Mouse (Mus musculus) adrenal gland, postnatal 10 days (tissue): ENCODE results near the gene Creb3l2. TPM values are rescaled to one million over a fixed set of nuclear protein-coding genes. Genes with fewer than 3 reads are reported as not detected.

Experiments
- DNase-seq: peaks from one replicate; pipeline ENCODE4 v3.0.0; 2021; ENCODE audit warnings: mixed read lengths
- total RNA-seq, 2 experiments: library from RNA; stranded (reverse); gene quantifications; 2 replicates each; pipeline ENCODE4 v1.2.3; 2021

Creb3l2 gene
- total RNA-seq, 2 experiments from 2014 or later = 42.8 to 46.2 TPM

DNA sequence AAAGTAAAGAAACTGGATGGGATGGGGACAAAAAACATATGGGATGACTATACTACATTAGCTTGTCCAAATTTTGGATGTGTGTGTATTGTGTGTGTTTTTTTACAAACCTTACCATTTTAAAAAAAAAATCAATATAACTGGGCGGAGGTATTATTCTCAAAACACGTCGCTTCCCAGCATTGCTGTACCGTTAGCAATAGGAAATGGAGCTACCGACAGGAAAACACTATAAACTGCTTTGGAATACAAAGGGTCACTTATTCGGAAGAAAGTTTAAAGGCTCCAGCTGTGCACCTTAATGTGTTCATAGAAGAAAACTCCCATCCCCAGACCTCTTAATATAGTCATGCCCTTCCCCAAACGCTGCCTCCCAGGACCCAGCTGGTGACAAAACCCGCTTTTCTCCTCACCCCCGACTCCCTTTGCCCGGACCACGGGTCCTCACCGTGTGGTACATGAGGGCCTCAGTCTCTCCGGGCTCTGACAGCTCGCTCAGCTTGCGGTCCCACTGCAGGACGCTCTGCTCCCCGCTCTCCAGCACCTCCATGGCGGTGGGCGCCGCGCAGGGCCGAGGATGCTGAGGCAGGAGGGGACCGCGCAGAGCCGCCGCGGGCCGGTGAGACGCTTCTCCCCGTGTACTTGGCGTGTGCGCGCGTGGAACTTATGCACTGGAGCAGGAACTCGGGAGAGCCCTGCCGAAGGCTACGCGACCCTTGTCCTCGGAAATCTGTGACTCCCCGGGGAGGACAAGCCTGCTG is 515 bp downstream of the Creb3l2 start:
- DNase-seq = peak; percentile 65

DNA sequence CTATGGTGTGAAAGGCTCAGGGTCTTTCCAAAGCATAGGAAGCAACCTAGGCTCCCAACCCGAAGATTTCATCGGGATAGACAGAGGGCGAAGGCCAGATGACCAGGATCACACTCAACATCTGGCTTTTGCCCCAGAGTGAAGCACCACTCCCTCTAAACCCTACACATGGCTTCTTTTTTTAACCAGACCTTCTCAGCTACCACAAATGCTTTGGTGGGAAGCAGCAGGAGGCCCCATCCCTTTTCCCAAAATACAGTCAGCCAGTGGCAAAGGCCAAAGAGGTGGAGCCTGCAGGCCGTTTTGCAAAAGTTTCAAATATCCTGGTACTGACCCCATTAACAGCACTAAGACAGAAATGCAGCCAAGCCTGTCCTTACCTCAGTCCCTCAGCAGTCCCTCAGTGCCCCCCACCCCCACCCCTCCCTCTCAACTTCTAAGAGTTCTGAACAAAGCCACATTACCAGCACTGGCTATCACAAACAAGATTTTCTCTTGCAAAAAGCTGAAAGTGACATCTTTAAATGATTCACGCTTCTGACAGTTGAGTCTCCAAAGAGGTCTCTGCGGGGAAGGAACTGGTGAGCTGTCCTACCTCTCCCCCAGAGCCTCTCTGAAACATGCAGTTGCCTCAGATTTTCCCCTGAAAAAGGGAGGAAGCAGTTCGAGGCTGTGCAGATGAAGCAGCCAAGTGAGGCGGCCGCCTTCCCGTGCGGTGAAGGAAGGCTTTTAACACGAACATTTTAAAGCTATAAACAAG is 1.3 kb downstream of the Creb3l2 start:
- DNase-seq = peak; percentile 60

DNA sequence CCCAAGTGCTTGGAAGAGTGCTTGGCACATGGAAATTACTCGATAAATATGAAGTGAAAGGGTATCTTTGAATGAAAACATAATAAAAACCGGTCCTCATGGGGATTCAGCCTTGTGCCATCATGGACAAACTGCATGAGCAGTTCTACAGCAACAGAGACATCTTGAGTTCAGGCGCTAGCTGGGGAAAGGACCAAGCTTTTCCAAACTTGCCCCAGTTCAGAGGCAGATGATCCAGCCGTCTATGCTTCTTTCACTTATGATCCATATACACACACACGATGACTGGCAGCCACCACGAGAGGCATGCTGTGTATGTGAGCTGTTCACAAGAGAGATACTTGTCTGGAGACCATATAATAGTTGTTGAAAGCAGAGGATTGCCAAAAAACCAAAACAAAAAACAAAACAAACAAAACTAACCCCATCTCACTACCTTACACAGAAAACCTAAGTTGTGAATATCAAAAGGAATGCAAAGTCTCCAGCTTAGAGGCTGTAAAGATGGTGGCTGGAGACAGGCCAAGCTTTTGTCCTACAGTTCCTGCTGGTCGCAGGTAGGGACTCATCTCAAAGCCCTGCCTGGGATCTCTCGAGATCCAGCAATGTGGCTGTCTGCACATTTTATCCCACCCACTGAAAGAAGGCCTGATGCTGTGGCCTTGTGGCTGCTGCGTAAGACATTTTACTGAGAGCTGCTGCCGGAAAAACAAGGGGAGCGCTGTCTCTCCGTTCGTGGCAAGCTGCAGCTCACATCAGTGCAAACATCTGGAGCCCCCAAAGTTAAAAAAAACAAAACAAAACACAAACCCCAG is 2.1 kb downstream of the Creb3l2 start:
- peak; percentile 54 for DNase-seq

DNA sequence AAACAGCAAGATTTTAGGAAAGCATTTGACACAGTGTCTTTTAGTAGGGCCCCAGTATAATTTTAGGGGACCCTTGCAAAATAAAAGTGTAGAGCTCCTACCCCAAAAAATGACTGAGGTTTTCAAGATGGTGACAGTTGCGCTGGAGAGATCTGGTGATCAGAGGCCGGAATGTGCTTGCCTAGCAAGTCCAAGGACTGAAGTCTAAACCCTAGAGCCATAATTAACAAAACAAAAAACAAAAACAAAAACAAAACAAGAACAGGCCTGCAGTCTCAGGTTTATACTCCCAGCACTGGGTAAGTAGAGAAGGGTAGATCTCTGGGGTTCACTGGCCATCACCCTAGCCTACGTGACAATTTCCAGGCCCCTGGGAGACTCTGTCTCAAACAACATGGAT is 3.4 kb downstream of the Creb3l2 start:
- DNase-seq = no peak

DNA sequence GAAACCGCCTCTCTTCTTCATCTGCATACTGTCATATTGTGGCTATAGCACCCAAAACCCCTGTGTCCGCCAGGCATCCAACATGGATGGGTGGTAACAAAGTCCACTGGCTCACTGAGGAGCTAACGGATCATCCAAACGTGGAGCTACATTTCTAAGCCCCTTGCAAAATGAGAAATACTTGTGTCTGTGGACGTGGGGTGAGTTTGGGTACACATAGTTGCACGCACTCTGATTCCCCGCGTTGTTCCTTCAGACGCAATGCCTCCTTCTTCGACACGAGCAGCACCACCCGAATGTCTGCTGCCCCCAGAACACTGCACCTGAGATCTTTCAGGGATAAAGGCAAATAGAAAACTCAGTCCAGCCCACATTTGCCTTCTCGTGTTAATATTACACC is 4.9 kb downstream of the Creb3l2 start:
- DNase-seq = no peak

DNA sequence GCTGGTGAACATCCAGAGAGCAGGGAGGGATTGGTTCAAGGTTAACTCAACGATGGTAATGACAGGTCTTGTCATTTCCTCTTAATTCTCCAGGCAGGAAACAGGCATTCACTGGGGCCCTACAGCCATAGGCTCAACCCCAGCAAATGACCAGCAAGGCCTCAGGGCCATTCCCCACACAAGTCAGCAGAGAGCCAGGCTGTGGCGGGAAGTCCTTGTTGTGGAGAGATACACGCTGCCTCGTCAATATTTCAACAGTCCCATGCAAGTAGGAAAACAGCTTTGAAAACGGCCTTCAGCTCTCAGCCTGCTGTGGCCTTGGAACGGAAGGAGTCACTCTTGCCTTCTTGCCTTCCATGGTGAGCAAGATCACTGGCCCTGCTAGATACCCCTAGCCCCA is 6.6 kb downstream of the Creb3l2 start:
- DNase-seq = peak; percentile 60

DNA sequence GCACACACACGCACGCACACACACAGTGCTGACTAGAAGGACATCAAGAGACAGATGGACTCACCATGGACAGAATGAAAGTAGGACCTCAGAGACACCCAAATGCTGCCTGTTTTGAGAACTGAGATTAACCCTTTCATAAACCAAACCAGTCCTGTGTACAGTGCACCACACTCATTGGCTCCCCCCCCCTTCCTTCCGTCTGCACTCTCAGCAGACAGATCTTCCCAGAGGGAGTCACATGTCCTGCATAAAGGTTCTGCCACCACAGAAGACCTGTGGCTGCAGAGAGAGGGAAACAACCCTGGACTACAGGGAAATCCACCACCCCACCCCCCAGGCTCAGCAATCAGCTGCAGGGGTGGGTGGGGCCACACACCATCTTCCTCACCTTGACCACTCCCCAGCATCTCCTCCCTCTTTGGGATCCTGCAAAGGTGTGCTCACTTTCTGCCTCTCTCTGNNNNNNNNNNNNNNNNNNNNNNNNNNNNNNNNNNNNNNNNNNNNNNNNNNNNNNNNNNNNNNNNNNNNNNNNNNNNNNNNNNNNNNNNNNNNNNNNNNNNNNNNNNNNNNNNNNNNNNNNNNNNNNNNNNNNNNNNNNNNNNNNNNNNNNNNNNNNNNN is 12.0 kb downstream of the Creb3l2 start:
- DNase-seq = no peak

DNA sequence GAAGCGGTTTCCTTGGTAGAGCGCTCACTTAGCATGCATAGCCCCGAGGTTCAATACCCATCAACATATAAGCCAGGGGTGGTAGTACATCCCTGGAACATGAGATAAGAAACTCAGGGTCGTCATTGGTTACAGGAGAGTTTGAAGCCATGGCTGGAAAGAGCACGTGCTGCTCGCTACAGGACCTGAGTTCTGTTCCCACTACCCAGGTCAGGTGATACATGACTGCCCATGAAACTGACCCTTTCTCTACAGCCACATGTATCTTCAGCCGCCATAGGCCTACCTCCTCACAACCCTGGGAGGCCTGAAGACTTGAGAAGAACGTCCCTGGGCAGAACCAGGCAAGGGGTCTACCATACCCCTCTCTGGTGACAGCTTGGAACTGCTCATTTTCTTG is 13.0 kb downstream of the Creb3l2 start:
- DNase-seq = no peak

DNA sequence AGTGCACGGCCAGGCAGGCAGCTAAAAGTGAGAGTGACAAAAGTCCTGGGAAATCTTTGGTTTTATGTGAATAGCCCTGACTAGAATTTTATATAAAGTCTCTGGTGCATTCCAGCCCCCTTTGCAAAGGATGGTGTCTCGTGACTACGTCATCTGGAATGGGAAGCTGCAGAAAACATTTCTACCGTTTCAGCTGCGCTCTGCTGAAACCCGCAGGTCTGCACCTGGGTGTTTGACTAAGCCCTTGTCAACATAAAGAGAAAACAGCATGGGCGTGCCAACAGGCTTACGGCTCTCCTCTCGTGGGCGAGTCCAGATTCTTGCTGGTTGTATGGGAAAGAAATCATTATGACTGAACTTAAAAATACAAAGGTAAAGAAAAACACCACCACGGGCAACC is 13.9 kb downstream of the Creb3l2 start:
- no peak for DNase-seq

DNA sequence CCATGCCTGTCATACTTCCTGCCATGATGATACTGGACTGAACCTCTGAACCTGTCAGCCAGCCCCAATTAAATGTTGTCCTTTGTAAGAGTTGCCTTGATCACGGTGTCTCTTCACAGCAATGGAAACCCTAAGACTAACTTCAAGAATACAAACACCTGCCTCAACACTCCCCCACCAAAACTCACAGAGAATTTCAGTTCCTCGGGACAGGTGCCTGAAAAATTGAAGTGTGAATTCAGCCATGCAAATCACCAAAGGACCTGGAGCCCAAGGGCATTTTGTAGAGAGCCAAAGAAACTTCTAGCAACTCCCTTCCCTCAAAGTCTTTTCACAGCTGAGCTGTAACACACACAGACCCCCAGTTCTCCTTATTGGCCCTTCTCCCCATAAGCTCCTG is 15.3 kb downstream of the Creb3l2 start:
- DNase-seq = no peak

DNA sequence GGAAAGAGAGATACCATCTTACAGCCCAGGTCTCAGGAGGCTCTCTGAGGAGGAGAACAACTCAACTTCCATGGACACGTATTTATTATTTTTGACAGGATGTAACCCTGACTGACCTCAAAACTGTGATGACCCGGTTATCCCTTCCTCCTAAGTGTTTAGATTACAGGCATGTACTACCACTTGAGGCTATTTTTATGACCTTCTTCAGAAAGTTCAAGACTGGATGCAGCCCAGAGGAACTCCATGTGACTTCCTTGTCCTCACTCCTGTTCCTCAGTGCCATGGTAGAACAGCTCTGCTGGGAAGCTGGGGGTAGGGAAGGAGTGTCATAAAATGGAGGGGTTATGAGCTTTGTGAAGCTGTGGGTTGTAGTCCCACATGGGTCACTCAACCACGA is 16.1 kb downstream of the Creb3l2 start:
- DNase-seq = no peak

DNA sequence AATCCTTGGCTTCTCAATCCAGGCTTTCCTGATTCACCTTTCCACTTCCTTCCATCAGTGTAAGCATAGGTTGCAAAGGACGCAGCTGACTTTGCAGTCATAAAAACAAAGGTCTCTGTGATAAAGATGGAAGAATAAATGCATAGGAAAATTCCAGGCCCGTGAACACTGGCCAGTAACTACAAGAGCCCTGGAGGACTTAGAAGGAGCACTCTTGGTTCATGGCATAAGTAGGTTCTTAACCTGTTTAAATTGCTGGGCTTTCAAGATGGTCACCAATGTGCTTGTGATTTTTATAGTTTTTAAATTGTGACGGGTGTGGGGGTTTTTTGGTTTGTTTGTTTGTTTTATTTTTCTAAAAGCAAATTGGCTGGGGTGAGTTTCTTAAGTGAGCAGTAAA is 16.9 kb downstream of the Creb3l2 start:
- DNase-seq = no peak

DNA sequence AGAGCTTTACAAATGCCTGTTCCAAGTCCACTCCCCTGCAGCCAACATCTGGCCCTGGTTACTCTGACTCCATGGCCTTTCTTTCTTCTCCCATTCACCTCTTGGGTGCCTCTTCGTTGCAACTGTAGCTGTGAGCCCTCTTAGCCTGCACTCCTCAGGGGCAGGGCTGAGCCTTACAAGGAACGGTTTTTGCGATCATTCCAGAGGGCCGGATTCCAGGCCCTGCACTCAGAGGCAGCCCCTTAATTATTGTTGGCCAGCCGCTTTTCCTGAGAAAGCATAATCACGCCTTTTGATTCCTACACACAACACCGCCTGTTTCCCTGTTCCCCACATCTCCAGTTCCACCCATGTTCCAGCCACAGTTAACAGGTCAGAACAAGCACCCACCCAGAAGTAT is 17.6 kb downstream of the Creb3l2 start:
- DNase-seq = no peak

DNA sequence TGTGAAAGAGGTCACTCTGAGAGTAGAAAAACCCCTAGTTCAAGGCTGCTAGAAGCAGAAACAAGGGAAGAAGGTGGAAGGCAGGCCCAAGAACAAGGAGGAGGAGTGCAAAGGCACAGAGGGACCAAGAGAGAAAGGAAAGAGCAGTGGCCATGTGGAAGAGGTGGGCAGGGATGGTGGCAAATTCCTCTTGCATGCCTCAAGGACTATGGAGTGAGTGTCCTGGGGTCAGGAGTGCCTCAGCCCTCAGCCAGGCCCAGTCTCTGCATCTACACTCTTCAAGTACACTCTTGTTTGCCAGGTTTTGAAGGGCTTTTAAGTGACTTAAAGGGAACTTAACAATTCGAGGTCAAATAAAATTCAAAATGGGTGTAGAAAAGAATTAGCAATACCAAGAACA is 18.6 kb downstream of the Creb3l2 start:
- DNase-seq = no peak

DNA sequence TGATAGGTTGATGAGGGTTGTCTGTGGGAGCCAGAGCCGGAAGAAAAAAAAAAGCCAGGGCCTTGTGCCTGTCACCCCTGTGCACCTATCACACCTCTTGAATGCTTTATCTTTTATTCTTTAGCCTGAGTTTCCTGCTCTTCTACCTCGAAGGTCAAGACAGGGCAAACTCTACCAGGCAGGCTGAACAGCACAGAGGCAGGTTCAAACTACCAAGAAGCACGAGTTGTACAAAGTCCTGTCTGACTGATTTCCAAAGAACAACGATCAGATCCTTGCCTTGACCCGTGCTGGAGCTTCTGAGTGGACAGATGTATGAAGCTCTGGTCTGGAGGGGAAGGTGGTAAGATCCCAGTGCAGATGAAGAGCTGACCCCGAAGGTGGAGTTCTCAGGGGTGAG is 20.8 kb downstream of the Creb3l2 start:
- no peak for DNase-seq

DNA sequence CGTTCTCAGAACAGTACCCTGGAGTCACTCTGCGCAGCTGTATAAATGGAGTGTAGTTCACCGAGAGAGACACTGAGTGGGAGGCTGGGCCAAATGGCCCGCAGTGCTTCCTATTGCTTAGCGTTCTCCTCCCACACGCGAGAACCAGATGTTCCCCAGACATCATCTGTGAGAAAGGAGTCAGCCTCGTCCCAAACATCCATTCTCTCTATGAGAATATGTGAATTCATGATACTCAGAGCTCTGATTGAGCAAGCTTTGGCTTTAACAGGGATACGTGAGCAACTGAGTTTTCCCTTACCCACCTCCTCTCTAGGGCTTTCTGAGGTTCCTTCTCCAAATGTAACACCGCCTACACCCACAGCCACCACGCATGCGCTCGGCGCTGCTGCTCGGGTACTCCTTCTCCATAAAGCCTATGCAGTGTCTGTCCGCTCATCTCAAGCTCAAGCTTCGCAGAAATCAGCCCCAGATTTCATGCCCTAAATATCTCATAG is 22.5 kb downstream of the Creb3l2 start:
- peak; percentile 47 for DNase-seq

DNA sequence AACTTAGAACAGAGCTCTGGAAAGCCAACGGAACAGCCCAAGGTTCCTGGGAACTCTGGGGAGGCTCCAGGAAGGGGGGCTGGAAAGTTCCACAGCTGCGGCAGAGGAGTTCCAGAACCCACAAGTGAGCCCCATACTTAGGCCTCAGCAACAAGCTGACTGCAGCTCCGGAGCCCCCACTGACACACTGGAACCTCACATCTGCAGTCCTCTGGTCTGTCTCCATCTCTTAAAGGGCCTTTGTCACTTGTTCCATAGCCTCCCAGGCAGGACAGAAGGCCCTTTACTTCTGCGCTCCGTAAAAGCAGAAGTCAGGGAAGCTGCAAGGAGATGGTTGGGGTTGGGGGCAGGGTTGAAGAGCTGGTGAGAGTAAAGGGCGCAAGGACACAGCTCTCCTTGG is 23.0 kb downstream of the Creb3l2 start:
- DNase-seq = no peak

DNA sequence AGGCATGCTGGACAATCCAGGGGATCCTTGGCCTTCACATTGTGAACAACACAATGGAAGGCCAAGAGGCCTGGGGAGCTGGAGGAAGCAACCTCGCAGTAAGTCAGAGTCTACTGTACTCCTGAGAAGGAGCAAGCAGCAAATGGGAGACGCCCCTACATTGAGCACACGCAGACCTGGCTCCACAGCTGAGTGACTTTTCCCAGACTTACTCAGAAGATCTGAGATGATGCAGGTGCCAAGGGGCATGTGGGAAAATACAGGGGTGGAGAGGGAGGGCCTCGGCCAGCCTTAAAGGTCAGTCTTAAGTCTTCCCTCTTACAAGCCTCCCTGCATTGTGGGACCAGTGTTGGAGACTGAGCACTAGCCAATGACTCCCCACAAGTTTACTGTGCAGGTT is 25.2 kb downstream of the Creb3l2 start:
- DNase-seq = no peak

DNA sequence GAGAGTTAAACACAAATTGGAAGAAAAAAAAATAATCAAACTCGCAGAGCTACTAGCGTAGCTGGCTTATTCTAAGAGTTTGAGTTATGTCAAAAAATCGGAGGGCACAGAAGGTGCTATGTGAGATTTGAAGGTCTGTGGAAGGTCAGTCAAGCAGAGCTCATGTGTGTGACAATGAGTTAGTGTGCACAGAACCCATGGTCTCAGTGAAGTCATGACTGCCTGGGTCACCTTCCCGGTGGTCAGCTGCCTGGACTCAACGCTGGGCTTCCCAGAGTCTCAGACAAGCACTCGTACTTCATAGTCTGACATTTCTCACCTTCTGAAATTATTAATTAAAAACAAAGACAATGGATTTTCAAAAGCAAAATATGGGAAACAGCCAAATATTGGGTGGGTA is 26.4 kb downstream of the Creb3l2 start:
- no peak for DNase-seq

DNA sequence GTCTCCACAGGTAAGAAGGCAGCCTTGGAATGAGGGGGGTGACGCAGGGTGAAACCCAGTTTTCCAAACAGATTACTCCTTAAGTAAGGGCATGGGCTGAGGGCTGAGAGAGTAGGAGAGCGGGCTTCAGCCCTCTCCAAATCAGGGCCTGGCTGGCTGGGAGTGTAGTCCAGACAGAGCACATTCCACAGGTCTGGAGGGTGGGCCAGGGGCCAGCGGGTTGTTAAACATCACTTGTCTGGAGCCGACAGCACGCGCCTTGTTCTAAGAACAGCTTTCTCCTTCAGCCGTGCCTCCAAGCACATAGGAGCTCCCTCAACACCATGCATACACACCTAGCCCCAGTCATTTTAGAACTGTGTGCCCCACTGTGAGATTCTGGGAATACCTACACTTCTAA is 26.9 kb downstream of the Creb3l2 start:
- no peak for DNase-seq

DNA sequence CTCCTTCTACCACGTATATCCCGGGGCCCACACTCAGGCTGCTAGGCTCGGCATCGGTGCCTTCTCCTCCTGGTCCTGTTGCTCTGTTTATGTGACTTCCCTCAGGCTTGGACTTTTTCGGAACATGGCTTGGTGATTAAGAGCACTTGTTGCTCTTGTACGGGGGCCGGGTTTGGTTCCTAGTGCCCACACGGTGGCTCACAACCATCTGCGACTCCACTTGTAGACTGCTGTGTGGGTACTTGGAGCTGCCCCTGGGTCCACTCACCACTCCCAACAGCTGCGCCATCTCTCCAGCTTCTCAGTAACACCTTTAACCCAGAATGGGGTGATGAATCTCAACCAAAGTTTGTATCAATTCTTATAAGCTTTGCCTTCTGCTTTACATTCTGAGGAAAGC is 27.4 kb downstream of the Creb3l2 start:
- DNase-seq = no peak

DNA sequence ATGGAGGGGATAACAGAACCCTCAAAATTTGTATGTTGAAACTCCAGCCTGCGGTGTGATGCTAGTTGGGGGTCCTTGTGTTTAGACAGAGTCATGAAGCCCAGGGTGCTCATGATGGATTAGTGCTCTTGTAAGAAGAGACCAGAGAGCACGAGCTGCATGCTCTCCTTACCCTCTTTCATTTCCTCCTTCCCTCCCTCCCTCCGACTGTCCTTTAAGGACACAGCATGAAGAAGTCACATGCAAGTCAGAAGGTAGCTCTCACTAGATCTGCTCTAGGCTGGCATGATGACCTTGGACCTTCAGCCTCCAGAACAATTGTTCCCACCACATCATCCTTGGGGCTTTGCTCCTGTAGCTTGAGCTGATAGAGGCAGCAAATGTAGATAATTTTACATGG is 30.2 kb downstream of the Creb3l2 start:
- no peak for DNase-seq

DNA sequence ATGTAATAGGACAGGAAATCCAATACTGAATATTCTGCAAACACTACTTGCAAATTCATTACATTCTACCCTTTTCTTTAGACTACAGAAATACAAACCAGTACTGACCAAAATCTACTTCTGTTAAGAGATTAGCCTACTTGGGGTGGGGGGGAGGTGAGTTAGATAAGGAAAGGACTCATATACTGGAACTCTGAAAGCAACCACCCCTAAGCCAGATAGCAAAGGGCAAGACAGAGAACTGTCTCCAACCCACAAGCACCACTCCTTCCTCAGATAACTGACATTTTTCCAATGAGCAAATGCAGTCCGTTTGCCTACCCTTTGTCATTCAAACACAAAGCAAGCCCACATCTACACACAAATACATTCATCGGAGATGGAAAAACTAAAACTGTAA is 32.1 kb downstream of the Creb3l2 start:
- no peak for DNase-seq
